Mouse (Mus musculus) erythroblast, adult 5-6 weeks (primary cell): ENCODE results near the gene Cybc1. TPM values are rescaled to one million over a fixed set of nuclear protein-coding genes. Genes with fewer than 3 reads are reported as not detected.

Experiments
- ATAC-seq: replicated peaks from 2 replicates; pipeline ENCODE4 v1.8.0; 2016; ENCODE audit warnings: moderate number of reproducible peaks, mild to moderate bottlenecking, moderate TSS enrichment, inconsistent platforms; ENCODE audit not compliant: poor library complexity, low FRiP score, severe bottlenecking
- total RNA-seq, 2 experiments: library from RNA; stranded (forward) in 1 of 2; stranded (reverse) in 1 of 2; fragments of 150-400 nt in 1 of 2; fragments of 200-764, 138-1000 nt in 1 of 2; gene quantifications; 2 replicates each; pipeline versions ENCODE4 v1.2.3 to v1.2.4; 2015 to 2017; ENCODE audit warnings: low replicate concordance in 2 of 2

Cybc1 gene
- total RNA-seq, 2 experiments from 2014 or later = 4.6 to 16.9 TPM

DNA sequence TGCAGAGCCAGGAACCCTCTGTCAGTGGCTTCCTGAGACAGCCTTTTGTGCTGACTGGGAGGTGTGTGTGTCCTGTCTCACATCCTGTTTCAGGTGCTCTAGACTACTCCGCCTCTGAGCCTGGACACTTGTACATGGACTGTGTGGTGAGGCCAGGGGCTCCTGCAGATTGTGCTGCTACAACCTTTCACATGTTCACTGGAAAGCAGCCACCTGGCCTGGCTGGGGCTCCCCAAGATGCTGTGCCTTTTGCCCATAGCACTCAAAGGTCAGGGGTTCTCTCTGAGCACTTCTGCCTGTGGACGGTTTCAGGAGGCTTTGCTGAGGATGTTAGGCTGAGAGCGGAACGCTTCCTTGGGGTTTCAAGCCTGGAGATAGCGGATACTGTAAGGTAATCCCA lies 8.4 kb downstream of the Cybc1 start:
- ATAC-seq = no peak

DNA sequence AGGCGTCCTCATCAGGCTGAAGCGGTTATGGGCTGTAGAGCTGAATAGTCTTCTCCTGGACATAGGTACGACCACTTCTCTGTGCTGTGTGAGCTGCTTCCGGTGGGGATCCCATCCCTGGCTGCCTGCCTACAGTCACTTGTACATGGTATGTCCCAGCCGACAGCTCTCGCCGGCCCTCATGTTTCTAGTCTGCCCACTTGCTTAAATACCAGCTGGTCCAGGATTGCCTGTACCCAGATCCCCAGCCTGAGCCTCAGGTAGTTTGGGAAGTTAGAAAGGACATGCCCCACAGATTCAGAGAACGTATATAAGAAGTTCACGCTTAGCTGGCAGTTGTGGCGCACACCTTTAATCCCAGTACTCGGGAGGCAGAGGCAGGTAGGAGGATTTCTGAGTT lies 9.3 kb downstream of the Cybc1 start:
- no peak for ATAC-seq

DNA sequence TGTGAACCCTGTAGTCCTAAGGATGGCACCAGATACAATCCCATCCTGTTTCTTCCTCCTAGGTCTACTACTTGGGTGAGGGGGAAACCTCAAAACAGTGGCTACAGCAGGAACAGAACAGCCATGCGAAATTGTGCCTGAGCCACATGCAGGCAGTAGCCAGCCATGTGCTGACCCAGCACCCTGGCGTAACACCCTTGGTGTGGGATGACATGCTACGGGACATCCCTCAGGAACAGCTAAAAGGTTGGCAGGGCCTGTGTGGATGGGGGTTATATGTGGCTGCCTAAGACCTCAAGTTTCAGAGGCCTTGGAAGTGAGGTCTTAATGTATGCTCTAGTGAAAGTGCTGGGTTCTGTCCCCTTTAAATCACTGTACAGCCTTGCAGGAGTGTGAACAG lies 12.3 kb downstream of the Cybc1 start:
- no peak for ATAC-seq

GRCm38 (mm10) chr11:121204161-121205006 lies 24.7 kb downstream of the Cybc1 start, which contains the start of the genes Hexdc and Ogfod3:
Gene Hexdc, plus strand, starts transcription at chr11:121204433.
Gene Ogfod3, minus strand, starts transcription at chr11:121204711.
- peak; percentile 93 for ATAC-seq

GRCm38 (mm10) chr11:121203859-121204160 lies 25.3 kb downstream of the Cybc1 start:
- no peak for ATAC-seq

- no peak for ATAC-seq
These were observed 27.5 kb downstream of the Cybc1 start for GRCm38 (mm10) chr11:121201436-121202198.

DNA sequence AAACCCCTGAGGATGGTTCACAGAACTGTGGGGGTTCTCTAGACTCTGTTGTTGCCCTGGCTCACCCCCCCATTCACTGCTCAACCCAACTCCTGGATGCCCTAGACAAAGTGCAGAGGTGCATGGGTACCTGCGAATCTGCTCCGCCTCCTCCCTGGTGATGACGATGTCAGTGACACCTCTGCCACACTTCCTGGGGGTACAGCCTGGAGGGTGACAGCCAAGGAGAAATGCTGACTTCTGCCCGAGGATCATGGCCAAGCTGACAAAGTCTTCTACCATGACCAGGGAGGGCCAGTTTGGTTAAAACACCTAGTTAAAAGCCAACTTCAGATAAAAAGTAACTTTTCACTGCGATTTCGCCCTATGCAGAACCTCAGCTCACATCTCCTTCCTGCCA lies 28.3 kb downstream of the Cybc1 start:
- ATAC-seq = no peak

DNA sequence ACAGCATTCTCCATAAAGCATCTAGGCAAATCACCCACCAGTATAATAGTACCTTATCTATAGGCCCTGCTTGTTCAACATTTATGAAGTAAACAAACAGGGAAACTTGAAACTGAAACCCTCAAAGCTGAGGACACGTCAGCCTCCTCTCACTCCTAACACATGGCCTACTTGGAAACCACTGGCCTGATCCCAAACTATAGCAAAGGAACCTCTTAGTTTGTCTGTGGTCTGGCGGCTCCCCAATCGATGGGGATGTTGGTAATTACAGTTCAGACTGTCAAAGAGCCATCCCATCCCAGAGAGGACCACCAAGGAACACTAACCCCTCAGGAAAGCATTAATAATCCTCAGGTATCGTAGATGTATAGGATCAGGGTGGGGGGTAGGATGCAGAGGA lies 29.3 kb downstream of the Cybc1 start:
- ATAC-seq = no peak

GRCm38 (mm10) chr11:121198622-121199021 lies 30.5 kb downstream of the Cybc1 start:
- ATAC-seq = no peak

DNA sequence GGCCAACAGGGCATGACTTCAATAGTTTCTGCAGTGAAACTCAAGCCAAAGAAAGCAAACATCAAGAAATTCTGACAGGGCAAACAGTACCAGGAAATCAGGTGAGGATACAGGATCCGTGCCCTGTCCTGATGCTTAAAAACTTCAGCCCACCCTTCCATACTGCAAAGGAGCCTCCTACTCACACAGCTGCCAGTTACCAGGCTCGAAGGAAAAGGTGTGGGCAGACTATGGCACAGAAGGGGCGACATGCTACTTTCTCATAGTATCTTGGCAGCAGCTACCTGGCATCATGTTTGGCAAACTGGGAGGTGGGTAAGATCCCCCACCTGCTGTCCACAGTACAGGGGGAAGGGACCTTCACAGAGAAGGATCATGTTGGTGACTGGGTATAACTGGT lies 35.7 kb downstream of the Cybc1 start:
- no peak for ATAC-seq

- no peak for ATAC-seq
These were observed 36.4 kb downstream of the Cybc1 start for GRCm38 (mm10) chr11:121192742-121193141.

DNA sequence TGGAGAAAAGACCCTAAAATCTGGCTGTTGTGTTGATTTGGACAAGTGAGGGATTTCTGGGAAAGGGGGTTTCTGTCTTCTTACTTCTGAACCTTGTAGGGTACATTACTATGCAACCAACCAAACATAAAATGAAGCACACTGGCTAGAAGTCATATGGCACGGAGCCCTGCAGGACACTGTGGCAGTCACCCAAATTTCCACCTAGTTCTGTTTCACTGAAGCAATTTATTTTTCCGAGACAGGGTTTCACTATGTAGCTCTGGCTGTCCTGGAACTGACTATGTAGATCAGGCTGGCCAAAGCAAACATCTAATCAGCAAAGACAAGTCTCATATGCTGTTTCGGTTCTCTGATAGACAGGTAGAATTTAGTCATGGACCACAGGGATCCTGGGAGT lies 39.4 kb downstream of the Cybc1 start:
- ATAC-seq = no peak

- peak; percentile 76 for ATAC-seq
These were observed 52.5 kb downstream of the Cybc1 start for GRCm38 (mm10) chr11:121176285-121177270.

DNA sequence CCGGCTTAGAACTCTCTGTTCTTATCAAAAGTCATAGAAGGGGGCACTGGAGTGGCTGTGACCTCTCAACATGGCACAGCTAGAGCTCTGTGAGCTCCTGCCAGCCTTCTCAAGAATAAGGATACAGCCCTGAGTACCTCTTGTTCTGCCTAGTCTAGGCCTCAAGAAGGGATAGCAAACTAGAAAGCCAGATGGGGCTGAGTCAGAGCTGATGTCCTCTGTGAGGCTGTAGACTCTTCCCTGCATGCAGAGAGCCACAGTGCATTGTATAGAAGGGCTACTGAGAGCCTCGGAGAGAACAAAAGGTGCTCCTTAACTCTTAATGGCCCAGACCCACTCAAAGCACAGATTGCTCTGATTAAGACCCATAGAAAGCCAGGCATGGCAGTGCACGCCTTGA lies 54.9 kb downstream of the Cybc1 start:
- no peak for ATAC-seq

GRCm38 (mm10) chr11:121173203-121173602 lies 55.9 kb downstream of the Cybc1 start:
- no peak for ATAC-seq

Other genes with a start within 250 kb of the Cybc1 start
- gene Csnk1d, start 238.0 kb downstream of the Cybc1 start, total RNA-seq (2015; ENCODE audit: low replicate concordance) = 70.3 and 83.2 TPM in 2 replicates
- gene Csnk1d, start 238.0 kb downstream of the Cybc1 start, total RNA-seq (2017; ENCODE audit: low replicate concordance) = 121 and 148 TPM in 2 replicates
- gene Cd7, start 189.9 kb downstream of the Cybc1 start, total RNA-seq (2015; ENCODE audit: low replicate concordance) = 5.9 TPM in 1 of 2 replicates, not detected in the other
- 4.8 TPM in 1 of 2 replicates, not detected in the other for gene Cd7, start 189.9 kb downstream of the Cybc1 start, total RNA-seq (2017; ENCODE audit: low replicate concordance)
- not detected in 2 replicates for gene Sectm1b, start 165.8 kb downstream of the Cybc1 start, total RNA-seq (2015; ENCODE audit: low replicate concordance)
- gene Sectm1b, start 165.8 kb downstream of the Cybc1 start, total RNA-seq (2017; ENCODE audit: low replicate concordance) = not detected in 2 replicates
- gene Sectm1a, start 148.1 kb downstream of the Cybc1 start, total RNA-seq (2015; ENCODE audit: low replicate concordance) = not detected in 2 replicates
- not detected in 2 replicates for gene Sectm1a, start 148.1 kb downstream of the Cybc1 start, total RNA-seq (2017; ENCODE audit: low replicate concordance)
- not detected in 2 replicates for gene Tex19.2, start 110.6 kb downstream of the Cybc1 start, total RNA-seq (2015; ENCODE audit: low replicate concordance)
- gene Tex19.2, start 110.6 kb downstream of the Cybc1 start, total RNA-seq (2017; ENCODE audit: low replicate concordance) = not detected in 2 replicates
- not detected in 2 replicates for gene Tex19.1, start 83.2 kb downstream of the Cybc1 start, total RNA-seq (2015; ENCODE audit: low replicate concordance)
- gene Tex19.1, start 83.2 kb downstream of the Cybc1 start, total RNA-seq (2017; ENCODE audit: low replicate concordance) = not detected in 2 replicates
- gene Uts2r, start 69.1 kb downstream of the Cybc1 start, total RNA-seq (2015; ENCODE audit: low replicate concordance) = not detected in 2 replicates
- not detected in 2 replicates for gene Uts2r, start 69.1 kb downstream of the Cybc1 start, total RNA-seq (2017; ENCODE audit: low replicate concordance)
- 0.84 and 6.9 TPM in 2 replicates for gene Hexdc, start 24.9 kb downstream of the Cybc1 start, total RNA-seq (2015; ENCODE audit: low replicate concordance)
- 0.51 and 3.9 TPM in 2 replicates for gene Hexdc, start 24.9 kb downstream of the Cybc1 start, total RNA-seq (2017; ENCODE audit: low replicate concordance)
- 0.77 and 1.0 TPM in 2 replicates for gene Ogfod3, start 24.6 kb downstream of the Cybc1 start, total RNA-seq (2015; ENCODE audit: low replicate concordance)
- gene Ogfod3, start 24.6 kb downstream of the Cybc1 start, total RNA-seq (2017; ENCODE audit: low replicate concordance) = 2.6 TPM in 2 replicates
- 145 and 154 TPM in 2 replicates for gene Narf, start 7.9 kb upstream of the Cybc1 start, total RNA-seq (2015; ENCODE audit: low replicate concordance)
- gene Narf, start 7.9 kb upstream of the Cybc1 start, total RNA-seq (2017; ENCODE audit: low replicate concordance) = 264 and 277 TPM in 2 replicates
- gene Foxk2, start 30.7 kb upstream of the Cybc1 start, total RNA-seq (2015; ENCODE audit: low replicate concordance) = 6.1 and 13.4 TPM in 2 replicates
- 7.1 and 7.2 TPM in 2 replicates for gene Foxk2, start 30.7 kb upstream of the Cybc1 start, total RNA-seq (2017; ENCODE audit: low replicate concordance)
- 10.6 and 14.4 TPM in 2 replicates for gene Wdr45b, start 125.1 kb upstream of the Cybc1 start, total RNA-seq (2015; ENCODE audit: low replicate concordance)
- 19.2 and 22.6 TPM in 2 replicates for gene Wdr45b, start 125.1 kb upstream of the Cybc1 start, total RNA-seq (2017; ENCODE audit: low replicate concordance)
- not detected in 2 replicates for gene Rab40b, start 158.9 kb upstream of the Cybc1 start, total RNA-seq (2015; ENCODE audit: low replicate concordance)
- not detected in 2 replicates for gene Rab40b, start 158.9 kb upstream of the Cybc1 start, total RNA-seq (2017; ENCODE audit: low replicate concordance)
- 76.1 and 78.2 TPM in 2 replicates for gene Fn3krp, start 192.1 kb upstream of the Cybc1 start, total RNA-seq (2015; ENCODE audit: low replicate concordance)
- gene Fn3krp, start 192.1 kb upstream of the Cybc1 start, total RNA-seq (2017; ENCODE audit: low replicate concordance) = 150 and 165 TPM in 2 replicates
- gene Fn3k, start 205.6 kb upstream of the Cybc1 start, total RNA-seq (2015; ENCODE audit: low replicate concordance) = 159 and 182 TPM in 2 replicates
- 220 and 265 TPM in 2 replicates for gene Fn3k, start 205.6 kb upstream of the Cybc1 start, total RNA-seq (2017; ENCODE audit: low replicate concordance)
- gene Tbcd, start 222.6 kb upstream of the Cybc1 start, total RNA-seq (2015; ENCODE audit: low replicate concordance) = 67.3 and 91.8 TPM in 2 replicates
- gene Tbcd, start 222.6 kb upstream of the Cybc1 start, total RNA-seq (2017; ENCODE audit: low replicate concordance) = 76.7 and 101 TPM in 2 replicates